Mouse (Mus musculus) liver, embryonic 14.5 days (tissue): Measurements from ENCODE around the gene Mta1.
A peak's percentile ranks its signal among the peaks of the same experiment; 100 is the strongest.

Experiments used
- CTCF ChIP-seq: IDR thresholded peaks from 2 replicates; pipeline ENCODE4 v1.5.1; 2016; ENCODE audit warnings: antibody characterized with exemption, low read depth, control low read depth
- EP300 ChIP-seq: IDR thresholded peaks from 2 replicates; pipeline ENCODE4 v1.6.1; 2016; ENCODE audit warnings: antibody characterized with exemption, low read depth

- TF ChIP-seq CTCF, result peak; percentile 33
- no peak for TF ChIP-seq EP300
Observed at GRCm38 (mm10) chr12:113073420-113074328, 24.4 kb upstream of the Mta1 start.
